In the genomic region with DNA sequence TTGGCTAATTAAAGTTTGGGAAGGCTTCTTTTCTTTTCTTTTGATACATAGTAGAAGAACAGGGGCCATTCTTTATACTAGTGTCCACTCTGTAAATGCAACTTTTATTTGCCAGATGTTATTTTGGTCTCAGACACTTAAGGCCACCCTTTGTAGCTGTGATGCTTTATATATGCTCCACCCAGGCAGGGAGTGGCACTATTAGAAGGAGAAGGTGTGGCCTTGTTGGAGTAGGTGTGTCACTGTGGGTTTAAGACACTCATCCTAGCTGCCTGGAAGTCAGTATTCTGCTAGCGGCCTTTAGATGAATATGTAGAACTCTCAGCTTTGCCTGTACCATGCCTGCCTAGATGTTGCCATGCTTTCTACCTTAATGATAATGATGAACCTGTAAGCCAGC, we compare ENCODE assay signal across 21 mouse cellular contexts.
DNase-seq lines count a peak whose midpoint lies in the region; ATAC-seq and TF ChIP-seq lines count a peak whose summit lies in the region.
"Had no signal": no experiment of that assay in that cellular context is flagged by ENCODE, and none has a peak within 500 bp of the region (broad histone marks: within the 10 kb centered on the region; RNA-seq: fewer than 3 reads in every experiment).

No protein-coding gene starts in this region.

- H3K27ac ChIP-seq in liver, embryonic 16.5 days (ENCODE audit: low read length), result no peak overlapping the region
- no peak overlapping the region for H3K27ac ChIP-seq in liver, postnatal 0 days (ENCODE audit: low read depth)
- H3K27ac ChIP-seq in heart, embryonic 12.5 days (ENCODE audit: poor library complexity, severe bottlenecking), result no peak overlapping the region
- H3K27ac ChIP-seq: embryonic facial prominence, embryonic 13.5 days; embryonic facial prominence, embryonic 15.5 days; forebrain, embryonic 10.5 days; forebrain, embryonic 12.5 days had no signal

- 0 out of 2 replicates have a peak, but pooled peaks have one; percentile 53 for ATAC-seq in liver, embryonic 16.5 days (ENCODE audit: low read depth)
- no peak for ATAC-seq in liver, postnatal 0 days
- ATAC-seq in erythroblast, adult 5-6 weeks (replicated peaks; ENCODE audit: low FRiP score, poor library complexity, severe bottlenecking), result peak; percentile 63; the same call in 1 of the 2 replicates
- peak; percentile 76 for ATAC-seq in erythroid progenitor cell, adult 5-6 weeks (replicated peaks; ENCODE audit: low FRiP score, poor library complexity, severe bottlenecking)
- ATAC-seq in heart, embryonic 12.5 days (ENCODE audit: insufficient number of reproducible peaks, low FRiP score), result no peak
- ATAC-seq: forebrain, embryonic 14.5 days; forebrain, embryonic 16.5 days had no signal

- DNase-seq in liver, postnatal 0 days, result no peak
- DNase-seq: adrenal gland, adult 2 months; adrenal gland, postnatal 10 days; adrenal gland, postnatal 25 days; cerebellum, adult 11 months; cerebellum, adult 18-20 months; cerebellum, adult 8-10 months; cerebellum, adult 9-11 months; cerebellum, postnatal 14 days; cerebellum, postnatal 36 days; embryo, embryonic 11 days had no signal

- H3K36me3 ChIP-seq in liver, embryonic 16.5 days (ENCODE audit: control insufficient read depth, insufficient read depth), result no peaks in the 10 kb centered on the region
- no peaks in the 10 kb centered on the region for H3K36me3 ChIP-seq in liver, postnatal 0 days (replicated peaks; ENCODE audit: insufficient read depth, low read length)
- H3K36me3 ChIP-seq in heart, embryonic 12.5 days, result peaks cover 9% of the 10 kb centered on the region; the same call in 1 of the 2 replicates
- H3K36me3 ChIP-seq: embryonic facial prominence, embryonic 15.5 days had no signal

- TF ChIP-seq CTCF in liver, postnatal 0 days (IDR thresholded peaks at IDR 0.05; ENCODE audit: low read depth), result no peak

- TF ChIP-seq EP300 in liver, postnatal 0 days (IDR thresholded peaks at IDR 0.05; ENCODE audit: low read depth), result no peak

- H3K27me3 ChIP-seq in liver, embryonic 16.5 days (ENCODE audit: control insufficient read depth, insufficient read depth, low read depth, low read length), result no peaks in the 10 kb centered on the region
- H3K27me3 ChIP-seq in liver, postnatal 0 days (ENCODE audit: insufficient read depth, low read length), result no peaks in the 10 kb centered on the region
- H3K27me3 ChIP-seq in heart, embryonic 12.5 days (replicated peaks), result no peaks in the 10 kb centered on the region
- H3K27me3 ChIP-seq: embryonic facial prominence, embryonic 13.5 days; embryonic facial prominence, embryonic 15.5 days; forebrain, embryonic 12.5 days had no signal

- H3K4me2 ChIP-seq in liver, embryonic 16.5 days (ENCODE audit: low read depth, low read length), result no peak overlapping the region
- H3K4me2 ChIP-seq in liver, postnatal 0 days (ENCODE audit: low read depth, low read length), result no peak overlapping the region
- no peak overlapping the region for H3K4me2 ChIP-seq in heart, embryonic 12.5 days
- H3K4me2 ChIP-seq: embryonic facial prominence, embryonic 13.5 days; embryonic facial prominence, embryonic 15.5 days; forebrain, embryonic 12.5 days had no signal

- no peaks in the 10 kb centered on the region for H3K4me1 ChIP-seq in liver, embryonic 16.5 days (ENCODE audit: control insufficient read depth, low read depth, low read length)
- no peaks in the 10 kb centered on the region for H3K4me1 ChIP-seq in liver, postnatal 0 days (ENCODE audit: insufficient read depth)
- peaks cover 14% of the 10 kb centered on the region; the same call in 1 of the 2 replicates for H3K4me1 ChIP-seq in heart, embryonic 12.5 days (replicated peaks)
- H3K4me1 ChIP-seq: embryonic facial prominence, embryonic 13.5 days; embryonic facial prominence, embryonic 15.5 days; forebrain, embryonic 10.5 days; forebrain, embryonic 12.5 days had no signal

- H3K4me3 ChIP-seq in liver, embryonic 16.5 days (ENCODE audit: low read depth, low read length), result no peak overlapping the region
- H3K4me3 ChIP-seq in liver, postnatal 0 days (ENCODE audit: low read depth, low read length), result no peak overlapping the region
- no peak overlapping the region for H3K4me3 ChIP-seq in heart, embryonic 12.5 days
- H3K4me3 ChIP-seq: embryonic facial prominence, embryonic 13.5 days; embryonic facial prominence, embryonic 15.5 days; forebrain, embryonic 10.5 days; forebrain, embryonic 12.5 days had no signal

- H3K9me3 ChIP-seq in liver, embryonic 16.5 days (replicated peaks; ENCODE audit: control insufficient read depth, low read length), result no peaks in the 10 kb centered on the region
- H3K9me3 ChIP-seq in liver, postnatal 0 days (ENCODE audit: low read length), result peaks cover 3% of the 10 kb centered on the region; the same call in 1 of the 2 replicates
- H3K9me3 ChIP-seq in heart, embryonic 12.5 days (replicated peaks), result no peaks in the 10 kb centered on the region; the same call in 1 of the 2 replicates
- H3K9me3 ChIP-seq: embryonic facial prominence, embryonic 13.5 days; embryonic facial prominence, embryonic 15.5 days had no signal

- no peak overlapping the region for H3K9ac ChIP-seq in liver, embryonic 16.5 days (ENCODE audit: low read depth, low read length)
- no peak overlapping the region for H3K9ac ChIP-seq in liver, postnatal 0 days (replicated peaks)
- no peak overlapping the region for H3K9ac ChIP-seq in heart, embryonic 12.5 days
- H3K9ac ChIP-seq: embryonic facial prominence, embryonic 13.5 days; embryonic facial prominence, embryonic 15.5 days; forebrain, embryonic 12.5 days had no signal

- WGBS in liver, embryonic 16.5 days (ENCODE audit: insufficient replicate concordance), result 71% methylated on average over 1 of the region's 1 CpGs
- WGBS in liver, postnatal 0 days (ENCODE audit: insufficient replicate concordance), result 79% methylated on average over 1 of the region's 1 CpGs
- WGBS in heart, embryonic 12.5 days, result 81% methylated on average over 1 of the region's 1 CpGs

Comparison
In these comparisons a context has a peak if more than half of its experiments do, and no peak if none do; other contexts are left out.
1. ATAC-seq: peak in liver, embryonic 16.5 days (single experiment), erythroblast, adult 5-6 weeks (single experiment) and erythroid progenitor cell, adult 5-6 weeks (single experiment); none in liver, postnatal 0 days (single experiment) and heart, embryonic 12.5 days (single experiment).